Mouse (Mus musculus) forebrain, postnatal 0 days (tissue): ENCODE data around the gene Fbxo28. TPM values are rescaled to one million over a fixed set of nuclear protein-coding genes. Genes with fewer than 3 reads are reported as not detected.

Experiments
- ATAC-seq: fragments of 200-750 bp; cut with Nextera tagmentation; 2 replicates; pipeline ENCODE4 v1.8.0; 2017; ENCODE audit warnings: mild to moderate bottlenecking, moderate library complexity
- DNase-seq: peaks from one replicate; pipeline ENCODE4 v3.0.0-alpha.2; 2015
- H3K27ac ChIP-seq: fragments of 300-500 bp; sonication (generic); 2 replicates; pipeline ENCODE4 v1.5.1; 2014; ENCODE audit warnings: low read depth, mild to moderate bottlenecking, antibody characterized with exemption, low read length, moderate library complexity, mixed read lengths
- H3K27me3 ChIP-seq: fragments of 300-500 bp; sonication (generic); 2 replicates; pipeline ENCODE4 v1.6.1; 2014; ENCODE audit warnings: mild to moderate bottlenecking, low read length, mixed read lengths; ENCODE audit not compliant: insufficient read depth
- H3K36me3 ChIP-seq: fragments of 300-500 bp; sonication (generic); 2 replicates; pipeline ENCODE4 v1.6.1; 2014; ENCODE audit warnings: mild to moderate bottlenecking, moderate library complexity; ENCODE audit not compliant: insufficient read depth
- H3K4me1 ChIP-seq: fragments of 300-500 bp; sonication (generic); 2 replicates; pipeline ENCODE4 v1.6.1; 2014; ENCODE audit warnings: antibody characterized with exemption; ENCODE audit not compliant: insufficient read depth
- H3K4me2 ChIP-seq: fragments of 300-500 bp; sonication (generic); 2 replicates; pipeline ENCODE4 v1.6.1; 2014; ENCODE audit warnings: low read depth, mild to moderate bottlenecking, moderate library complexity
- H3K4me3 ChIP-seq: fragments of 300-500 bp; sonication (generic); 2 replicates; pipeline ENCODE4 v1.5.1; 2014; ENCODE audit warnings: low read depth, low read length, mixed read lengths
- H3K9ac ChIP-seq: fragments of 300-500 bp; sonication (generic); 2 replicates; pipeline ENCODE4 v1.6.1; 2014; ENCODE audit warnings: mild to moderate bottlenecking
- H3K9me3 ChIP-seq: fragments of 300-500 bp; sonication (generic); 2 replicates; pipeline ENCODE4 v1.6.1; 2016; ENCODE audit warnings: low read length
- CTCF ChIP-seq: sonication (generic); IDR thresholded peaks from 2 replicates; pipeline ENCODE4 v1.5.1; 2016; ENCODE audit warnings: antibody characterized with exemption, control low read depth, low read depth
- WGBS: fragments of 180-500 bp; shearing (Covaris S2); extraction: QIAGEN DNeasy Blood & Tissue Kit; methylation state at CpG from one replicate; pipeline ENCODE4 v1.1.7; 2014; 5-methylcytosine and 5-hydroxymethylcytosine counted together
- polyA plus RNA-seq: library from polyadenylated mRNA; unstranded; fragments of >200 nt; fragmentation: Nextera tagmentation; extraction: Ambion mirVana; gene quantifications from 2 replicates; pipeline ENCODE4 v1.2.1, GENCODE M21; 2015
- total RNA-seq: library from RNA; depleted of rRNA; stranded (reverse); fragments of >200 nt; gene quantifications from 2 replicates; pipeline ENCODE4 v1.2.3, GENCODE M21; 2014

The Fbxo28 gene
- total and polyA plus RNA-seq, 2 experiments from 2014 or later: 17.4 to 33.9 TPM

GRCm38 (mm10) chr1:182378205-182378835, 36.9 kb upstream of the Fbxo28 start:
- H3K4me1 ChIP-seq: no peaks in the 10 kb centered on the region
- no peak overlapping the region for H3K27ac ChIP-seq
- H3K9ac ChIP-seq: no peak overlapping the region
- H3K9me3 ChIP-seq: no peaks in the 10 kb centered on the region
- DNase-seq (no peak), ATAC-seq (no peak)
- no peaks in the 10 kb centered on the region for H3K27me3 ChIP-seq
- H3K36me3 ChIP-seq: no peaks in the 10 kb centered on the region
- no peak overlapping the region for H3K4me2 ChIP-seq
- 85% methylated on average over 11 of the region's 11 CpGs for WGBS
- no peak for TF ChIP-seq CTCF
- no peak overlapping the region for H3K4me3 ChIP-seq

GRCm38 (mm10) chr1:182377519-182377918, 36.1 kb upstream of the Fbxo28 start:
- H3K4me1 ChIP-seq: no peaks in the 10 kb centered on the region
- no peak for ATAC-seq

GRCm38 (mm10) chr1:182376826-182377225, 35.4 kb upstream of the Fbxo28 start:
- no peak for TF ChIP-seq CTCF
- no peaks in the 10 kb centered on the region for H3K4me1 ChIP-seq
- no peak overlapping the region for H3K27ac ChIP-seq
- no peak overlapping the region for H3K4me3 ChIP-seq
- H3K27me3 ChIP-seq: no peaks in the 10 kb centered on the region
- no peak for DNase-seq
- H3K4me2 ChIP-seq: no peak overlapping the region
- H3K9me3 ChIP-seq: no peaks in the 10 kb centered on the region
- WGBS: 90% methylated on average over 7 of the region's 7 CpGs
- H3K9ac ChIP-seq: no peak overlapping the region
- ATAC-seq: no peak
- no peaks in the 10 kb centered on the region for H3K36me3 ChIP-seq

More at GRCm38 (mm10) chr1:182377519-182377918, 36.1 kb upstream of the Fbxo28 start:
- no peaks in the 10 kb centered on the region for H3K27me3 ChIP-seq
- 68% methylated on average over 6 of the region's 6 CpGs for WGBS
- no peak overlapping the region for H3K4me2 ChIP-seq
- H3K36me3 ChIP-seq: no peaks in the 10 kb centered on the region
- TF ChIP-seq CTCF: no peak
- no peaks in the 10 kb centered on the region for H3K9me3 ChIP-seq
- H3K4me3 ChIP-seq: no peak overlapping the region
- no peak overlapping the region for H3K9ac ChIP-seq
- H3K27ac ChIP-seq: no peak overlapping the region
- no peak for DNase-seq

GRCm38 (mm10) chr1:182376221-182376620, 34.8 kb upstream of the Fbxo28 start:
- ATAC-seq (peak; percentile 29; the same call in 1 of the 2 replicates), DNase-seq (peak; percentile 73)
- WGBS: 15% methylated on average over 8 of the region's 8 CpGs
- Histone ChIP-seq H3K27me3 (no peaks in the 10 kb centered on the region), H3K4me1 (no peaks in the 10 kb centered on the region), H3K4me2 (peak overlapping the region; percentile 27; the same call in 1 of the 2 replicates), H3K36me3 (no peaks in the 10 kb centered on the region), H3K9ac (no peak overlapping the region), H3K27ac (no peak overlapping the region), H3K4me3 (no peak overlapping the region), H3K9me3 (no peaks in the 10 kb centered on the region)
- TF ChIP-seq CTCF: peak; percentile 78

- no peaks in the 10 kb centered on the region for H3K27me3 ChIP-seq
- ATAC-seq (no peak), DNase-seq (no peak)
- no peak overlapping the region for H3K4me3 ChIP-seq
- H3K36me3 ChIP-seq: no peaks in the 10 kb centered on the region
- H3K27ac ChIP-seq: no peak overlapping the region
- H3K4me2 ChIP-seq: no peak overlapping the region
- no peak for TF ChIP-seq CTCF
- H3K4me1 ChIP-seq: no peaks in the 10 kb centered on the region
- no peaks in the 10 kb centered on the region for H3K9me3 ChIP-seq
- no peak overlapping the region for H3K9ac ChIP-seq
- WGBS: 78% methylated on average over 8 of the region's 8 CpGs
These were observed 30.5 kb upstream of the Fbxo28 start for GRCm38 (mm10) chr1:182371891-182372290.

- WGBS: 92% methylated on average over 4 of the region's 4 CpGs
- DNase-seq (no peak), ATAC-seq (no peak)
- Histone ChIP-seq H3K4me2 (no peak overlapping the region), H3K9me3 (no peaks in the 10 kb centered on the region), H3K36me3 (no peaks in the 10 kb centered on the region), H3K27ac (no peak overlapping the region), H3K4me3 (no peak overlapping the region), H3K4me1 (no peaks in the 10 kb centered on the region), H3K9ac (no peak overlapping the region), H3K27me3 (no peaks in the 10 kb centered on the region)
- TF ChIP-seq CTCF: no peak
These were observed 28.0 kb upstream of the Fbxo28 start for GRCm38 (mm10) chr1:182369435-182369834.

- no peak for TF ChIP-seq CTCF
- H3K9me3 ChIP-seq: no peaks in the 10 kb centered on the region
- WGBS: 74% methylated on average over 8 of the region's 8 CpGs
- no peaks in the 10 kb centered on the region for H3K4me1 ChIP-seq
- H3K4me3 ChIP-seq: no peak overlapping the region
- H3K9ac ChIP-seq: no peak overlapping the region
- no peak for ATAC-seq
- H3K27me3 ChIP-seq: no peaks in the 10 kb centered on the region
- no peak overlapping the region for H3K4me2 ChIP-seq
- DNase-seq: no peak
- no peak overlapping the region for H3K27ac ChIP-seq
- H3K36me3 ChIP-seq: no peaks in the 10 kb centered on the region
These were observed 27.4 kb upstream of the Fbxo28 start for GRCm38 (mm10) chr1:182368782-182369181.
